Mouse (Mus musculus) megakaryocyte, embryonic 14.5 days (primary cell): Measurements from ENCODE around the gene Hist1h2af. TPM values are rescaled to one million over a fixed set of nuclear protein-coding genes. Genes with fewer than 3 reads are reported as not detected.

Experiments used
- H3K27me3 ChIP-seq: replicated peaks from 2 replicates; pipeline ENCODE3; 2012; ENCODE audit warnings: inconsistent platforms
- H3K36me3 ChIP-seq: replicated peaks from 2 replicates; pipeline ENCODE3; 2012; ENCODE audit warnings: low read length, inconsistent platforms, mixed read lengths
- H3K4me1 ChIP-seq: 2 replicates; pipeline ENCODE4 v1.6.1; 2012; ENCODE audit warnings: inconsistent platforms
- H3K4me3 ChIP-seq: replicated peaks from 2 replicates; pipeline ENCODE3; 2012; ENCODE audit warnings: moderate library complexity, mild to moderate bottlenecking, inconsistent platforms
- H3K9me3 ChIP-seq: 2 replicates; pipeline ENCODE4 v1.6.1; 2012; ENCODE audit warnings: inconsistent platforms
- FLI1 ChIP-seq: IDR thresholded peaks from 2 replicates; pipeline ENCODE4 v1.6.1; 2012; ENCODE audit warnings: low read length, inconsistent platforms, mixed read lengths
- GATA1 ChIP-seq: IDR thresholded peaks from 3 replicates; pipeline ENCODE4 v1.6.1; 2012; ENCODE audit warnings: mixed read lengths, low read length, inconsistent platforms, borderline replicate concordance
- polyA plus RNA-seq: library from polyadenylated mRNA; stranded (reverse); fragments of >175 nt; gene quantifications from 2 replicates; pipeline ENCODE4 v1.2.3, GENCODE M21; 2012; ENCODE audit warnings: low replicate concordance; ENCODE audit not compliant: insufficient read depth

The Hist1h2af gene
- polyA plus RNA-seq, 1 experiment, result 163 TPM

GRCm38 (mm10) chr13:23500424-23501200 is 33.1 kb upstream of the Hist1h2af start:
- Histone ChIP-seq H3K4me3 (peak overlapping the region; percentile 46), H3K9me3 (peaks cover 6% of the 10 kb centered on the region; the same call in 1 of the 2 replicates), H3K36me3 (no peaks in the 10 kb centered on the region), H3K4me1 (peaks cover 68% of the 10 kb centered on the region), H3K27me3 (peaks cover under 1% of the 10 kb centered on the region)
- TF ChIP-seq GATA1, result no peak
- no peak for TF ChIP-seq FLI1

- H3K27me3 ChIP-seq, result no peaks in the 10 kb centered on the region
- TF ChIP-seq GATA1 (no peak), FLI1 (no peak)
- H3K9me3 ChIP-seq, result no peaks in the 10 kb centered on the region
- no peaks in the 10 kb centered on the region for H3K36me3 ChIP-seq
- H3K4me1 ChIP-seq, result peaks cover 76% of the 10 kb centered on the region
- peak overlapping the region; percentile 73 for H3K4me3 ChIP-seq
Measured at GRCm38 (mm10) chr13:23501511-23501910, 32.2 kb upstream of the Hist1h2af start.

GRCm38 (mm10) chr13:23502031-23502567 is 31.6 kb upstream of the Hist1h2af start:
- TF ChIP-seq GATA1 (no peak), FLI1 (no peak)
- Histone ChIP-seq H3K36me3 (no peaks in the 10 kb centered on the region), H3K27me3 (no peaks in the 10 kb centered on the region), H3K4me1 (peaks cover 76% of the 10 kb centered on the region), H3K4me3 (peak overlapping the region; percentile 71), H3K9me3 (no peaks in the 10 kb centered on the region)

- no peaks in the 10 kb centered on the region for H3K9me3 ChIP-seq
- no peak for TF ChIP-seq GATA1
- TF ChIP-seq FLI1, result no peak
- H3K4me3 ChIP-seq, result no peak overlapping the region
- H3K4me1 ChIP-seq, result peaks cover 74% of the 10 kb centered on the region
- H3K27me3 ChIP-seq, result no peaks in the 10 kb centered on the region
- no peaks in the 10 kb centered on the region for H3K36me3 ChIP-seq
Measured at GRCm38 (mm10) chr13:23502916-23503315, 30.8 kb upstream of the Hist1h2af start.

GRCm38 (mm10) chr13:23503797-23504196 is 29.9 kb upstream of the Hist1h2af start:
- Histone ChIP-seq H3K4me3 (peak overlapping the region; percentile 53), H3K9me3 (no peaks in the 10 kb centered on the region), H3K36me3 (no peaks in the 10 kb centered on the region), H3K4me1 (peaks cover 65% of the 10 kb centered on the region), H3K27me3 (no peaks in the 10 kb centered on the region)
- TF ChIP-seq GATA1, result no peak
- no peak for TF ChIP-seq FLI1

- no peaks in the 10 kb centered on the region for H3K9me3 ChIP-seq
- no peaks in the 10 kb centered on the region for H3K36me3 ChIP-seq
- peak overlapping the region; percentile 89 for H3K4me3 ChIP-seq
- TF ChIP-seq FLI1, result no peak
- TF ChIP-seq GATA1, result no peak
- H3K4me1 ChIP-seq, result peaks cover 63% of the 10 kb centered on the region
- H3K27me3 ChIP-seq, result peaks cover 2% of the 10 kb centered on the region
Measured at GRCm38 (mm10) chr13:23505662-23506345, 27.9 kb upstream of the Hist1h2af start.

- H3K36me3 ChIP-seq, result no peaks in the 10 kb centered on the region
- no peaks in the 10 kb centered on the region for H3K9me3 ChIP-seq
- H3K27me3 ChIP-seq, result peaks cover 2% of the 10 kb centered on the region
- H3K4me3 ChIP-seq, result peak overlapping the region; percentile 89
- TF ChIP-seq FLI1, result no peak
- no peak for TF ChIP-seq GATA1
- peaks cover 62% of the 10 kb centered on the region for H3K4me1 ChIP-seq
Measured at GRCm38 (mm10) chr13:23506351-23506750, 27.4 kb upstream of the Hist1h2af start.

- TF ChIP-seq FLI1 (no peak), GATA1 (no peak)
- peaks cover 2% of the 10 kb centered on the region for H3K27me3 ChIP-seq
- peak overlapping the region; percentile 89 for H3K4me3 ChIP-seq
- H3K4me1 ChIP-seq, result peaks cover 56% of the 10 kb centered on the region
- H3K9me3 ChIP-seq, result no peaks in the 10 kb centered on the region
- no peaks in the 10 kb centered on the region for H3K36me3 ChIP-seq
Measured at GRCm38 (mm10) chr13:23506819-23507515, 26.7 kb upstream of the Hist1h2af start.

- TF ChIP-seq GATA1 (no peak), FLI1 (no peak)
- Histone ChIP-seq H3K9me3 (no peaks in the 10 kb centered on the region), H3K36me3 (no peaks in the 10 kb centered on the region)
Measured at GRCm38 (mm10) chr13:23510127-23510526, 23.6 kb upstream of the Hist1h2af start.

GRCm38 (mm10) chr13:23513517-23513916 is 20.2 kb upstream of the Hist1h2af start:
- TF ChIP-seq FLI1, result no peak
- TF ChIP-seq GATA1, result no peak

More at GRCm38 (mm10) chr13:23510127-23510526, 23.6 kb upstream of the Hist1h2af start:
- Histone ChIP-seq H3K27me3 (peaks cover 2% of the 10 kb centered on the region), H3K4me3 (no peak overlapping the region), H3K4me1 (peaks cover 34% of the 10 kb centered on the region)

More at GRCm38 (mm10) chr13:23513517-23513916, 20.2 kb upstream of the Hist1h2af start:
- no peaks in the 10 kb centered on the region for H3K9me3 ChIP-seq
- H3K27me3 ChIP-seq, result peaks cover 2% of the 10 kb centered on the region
- no peak overlapping the region for H3K4me3 ChIP-seq
- H3K4me1 ChIP-seq, result peaks cover 19% of the 10 kb centered on the region
- no peaks in the 10 kb centered on the region for H3K36me3 ChIP-seq
